Mouse (Mus musculus) MN1 (cell line): ENCODE measurements around the gene Syngr3.

ENCODE experiments used
- DNase-seq: peaks from one replicate; pipeline ENCODE4 v3.0.0-alpha.2; 2016; ENCODE audit warnings: low spot score

Gene Syngr3

GRCm38 (mm10) chr17:24644875-24645721, 44.7 kb downstream of the Syngr3 start:
- DNase-seq = no peak

- no peak for DNase-seq
Observed at GRCm38 (mm10) chr17:24644030-24644715, 45.6 kb downstream of the Syngr3 start.

GRCm38 (mm10) chr17:24642791-24643343, 46.9 kb downstream of the Syngr3 start:
- DNase-seq = no peak

- DNase-seq = no peak
Observed at GRCm38 (mm10) chr17:24641944-24642343, 47.8 kb downstream of the Syngr3 start.

- no peak for DNase-seq
Observed at GRCm38 (mm10) chr17:24640581-24640980, 49.2 kb downstream of the Syngr3 start.

GRCm38 (mm10) chr17:24640119-24640518, 49.6 kb downstream of the Syngr3 start:
- no peak for DNase-seq

GRCm38 (mm10) chr17:24639571-24639988, 50.2 kb downstream of the Syngr3 start:
- no peak for DNase-seq

- DNase-seq = no peak
Observed at GRCm38 (mm10) chr17:24638840-24639239, 50.9 kb downstream of the Syngr3 start.

- DNase-seq = no peak
Observed at GRCm38 (mm10) chr17:24638214-24638613, 51.5 kb downstream of the Syngr3 start.

- no peak for DNase-seq
Observed at GRCm38 (mm10) chr17:24636781-24637481, 52.8 kb downstream of the Syngr3 start.

GRCm38 (mm10) chr17:24635694-24636093, 54.1 kb downstream of the Syngr3 start:
- DNase-seq = no peak
